Mouse (Mus musculus) brain, embryonic 14.5 days (tissue): ENCODE data around the gene Sema3d. TPM values are rescaled to one million over a fixed set of nuclear protein-coding genes. Genes with fewer than 3 reads are reported as not detected.
A peak's percentile ranks its signal among the peaks of the same experiment; 100 is the strongest.

Source experiments
- DNase-seq: peaks from one replicate; pipeline ENCODE4 v3.0.0-alpha.2; 2011; ENCODE audit warnings: low read depth
- CTCF ChIP-seq: fragments of 200-500 bp; IDR thresholded peaks from 2 replicates; pipeline ENCODE4 v1.5.1; 2012; ENCODE audit warnings: inconsistent platforms, mild to moderate bottlenecking, moderate library complexity, borderline replicate concordance; ENCODE audit not compliant: insufficient read depth, insufficient read length; ENCODE audit errors: extremely low read depth
- POLR2A ChIP-seq: fragments of 200-500 bp; IDR thresholded peaks from 2 replicates; pipeline ENCODE4 v1.6.1; 2012; ENCODE audit warnings: mild to moderate bottlenecking, inconsistent platforms, borderline replicate concordance; ENCODE audit not compliant: poor library complexity, insufficient read depth, insufficient read length, severe bottlenecking; ENCODE audit errors: extremely low read depth
- polyA plus RNA-seq: library from polyadenylated mRNA; depleted of rRNA; stranded (reverse); fragments of >200 nt; gene quantifications from 2 replicates; pipeline ENCODE4 v1.2.3, GENCODE M21; 2012

The Sema3d gene
- polyA plus RNA-seq, 1 experiment = 1.7 TPM

DNA sequence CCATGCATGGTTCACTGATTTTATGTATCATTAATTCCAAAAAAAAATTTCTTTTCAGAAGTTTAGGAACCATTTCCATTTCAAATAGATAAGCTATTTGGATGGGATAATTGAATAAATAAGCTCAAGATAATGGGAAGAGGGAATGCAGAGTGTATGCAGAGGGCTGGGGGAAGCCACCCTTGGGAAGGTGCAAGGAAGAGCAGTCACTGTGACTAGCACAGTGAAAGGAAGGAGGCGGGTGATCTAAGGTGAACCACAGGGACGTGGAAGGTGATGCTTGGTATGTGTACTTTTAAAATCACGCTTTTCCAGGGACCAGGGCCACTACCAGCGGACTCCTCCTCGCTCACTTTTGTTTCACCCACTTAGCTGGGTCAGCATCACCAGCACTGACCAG, 115.9 kb downstream of the Sema3d start:
- DNase-seq = no peak
- TF ChIP-seq CTCF (no peak), POLR2A (no peak)

DNA sequence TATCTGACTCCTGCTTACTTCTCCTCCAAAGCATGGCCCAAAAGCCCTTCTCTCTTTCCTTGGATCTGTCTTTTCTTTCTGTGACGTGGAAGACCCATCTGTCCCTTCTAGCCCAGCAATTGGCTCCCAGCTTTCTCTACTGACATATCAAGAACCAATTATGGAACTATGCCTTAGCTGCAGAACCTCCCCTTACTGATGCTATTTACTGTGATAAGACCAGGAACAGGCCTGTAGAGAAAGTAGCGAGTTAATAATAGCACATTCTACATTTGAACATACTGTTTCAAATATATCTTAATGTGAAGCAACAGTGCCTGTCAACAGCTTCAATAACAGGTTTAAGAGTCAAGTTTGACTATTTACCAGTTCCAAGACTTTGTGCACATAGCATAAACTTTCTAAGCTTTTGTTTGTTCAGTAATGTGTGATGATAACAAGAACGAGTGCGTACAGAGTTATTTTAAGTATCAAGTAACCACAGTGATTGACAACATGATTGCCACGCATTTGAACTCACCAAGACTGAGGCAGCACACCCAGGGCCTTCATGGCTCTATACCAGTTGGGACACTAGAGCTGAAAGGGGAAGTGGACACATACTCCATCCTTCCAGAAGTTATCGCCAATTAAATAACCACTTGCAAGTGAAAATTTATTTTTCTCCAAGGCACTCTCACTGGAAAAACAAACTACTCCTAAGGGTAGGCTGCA, 116.8 kb downstream of the Sema3d start:
- TF ChIP-seq POLR2A = no peak
- no peak for TF ChIP-seq CTCF
- no peak for DNase-seq

- TF ChIP-seq POLR2A = no peak
- TF ChIP-seq CTCF = no peak
- DNase-seq = no peak
These were observed 129.3 kb downstream of the Sema3d start for GRCm38 (mm10) chr5:12512471-12512870.

- no peak for DNase-seq
- TF ChIP-seq POLR2A = no peak
- no peak for TF ChIP-seq CTCF
These were observed 132.1 kb downstream of the Sema3d start for GRCm38 (mm10) chr5:12515283-12515682.

- TF ChIP-seq CTCF (no peak), POLR2A (no peak)
- peak; percentile 62 for DNase-seq
These were observed 142.1 kb downstream of the Sema3d start for GRCm38 (mm10) chr5:12525235-12525767.

- no peak for DNase-seq
- TF ChIP-seq POLR2A (no peak), CTCF (no peak)
These were observed 145.4 kb downstream of the Sema3d start for GRCm38 (mm10) chr5:12528596-12528995.

DNA sequence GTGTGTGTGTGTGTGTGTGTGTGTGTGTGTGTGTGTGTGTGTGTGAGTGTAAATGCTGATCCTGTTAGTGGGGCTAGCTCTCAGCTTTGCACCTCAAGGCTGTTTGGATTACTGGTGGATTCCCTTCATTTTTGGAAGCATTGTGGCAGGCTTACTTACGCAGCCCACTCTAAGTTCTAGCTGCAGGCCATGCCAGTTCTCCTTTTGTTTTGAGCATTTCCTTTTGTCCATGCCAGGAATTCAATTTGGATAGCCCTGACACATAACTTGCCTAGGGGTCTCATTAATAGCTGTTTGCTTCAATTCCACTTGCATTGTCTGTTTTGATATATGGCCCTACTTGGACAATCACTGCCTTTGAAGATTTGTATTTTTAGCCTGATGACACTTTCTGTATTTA, 146.6 kb downstream of the Sema3d start:
- peak; percentile 83 for DNase-seq
- TF ChIP-seq CTCF (no peak), POLR2A (no peak)

- TF ChIP-seq POLR2A = no peak
- TF ChIP-seq CTCF = peak; percentile 59; the same call in 1 of the 2 replicates
- peak; percentile 88 for DNase-seq
These were observed 158.1 kb downstream of the Sema3d start for GRCm38 (mm10) chr5:12541268-12541667.

DNA sequence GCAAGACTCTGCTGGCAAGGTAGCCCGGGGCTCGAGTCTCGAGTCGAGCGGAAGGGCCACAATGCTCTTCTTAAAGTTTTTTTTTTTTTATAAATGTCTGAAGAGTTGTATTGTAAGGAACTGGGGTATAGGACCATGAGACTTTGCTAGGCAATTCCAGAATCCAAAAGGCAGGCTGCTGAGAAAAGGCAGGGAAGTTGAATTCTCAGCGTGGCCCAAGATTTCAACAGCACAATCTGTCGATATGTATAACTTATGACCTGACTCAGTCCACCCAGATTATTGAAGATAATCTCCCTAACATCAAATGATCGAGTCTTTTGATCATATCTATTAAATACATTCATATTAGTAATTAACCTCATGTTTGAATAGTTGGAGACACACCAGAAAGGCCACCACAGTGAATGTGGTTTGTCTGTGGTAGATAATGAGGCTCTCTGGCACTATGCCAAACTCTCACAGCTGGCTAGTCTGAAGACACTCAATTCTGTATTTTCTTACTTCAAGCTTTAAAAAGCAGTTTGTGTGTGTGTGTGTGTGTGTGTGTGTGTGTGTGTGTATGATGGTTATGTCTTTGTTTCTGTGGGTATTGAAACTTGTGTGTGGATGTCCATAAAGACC, 166.0 kb downstream of the Sema3d start:
- peak; percentile 78 for DNase-seq
- TF ChIP-seq CTCF (no peak), POLR2A (no peak)

GRCm38 (mm10) chr5:12555401-12555800, 172.2 kb downstream of the Sema3d start:
- TF ChIP-seq POLR2A (no peak), CTCF (no peak)
- no peak for DNase-seq

- TF ChIP-seq CTCF (peak; percentile 48; the same call in 1 of the 2 replicates), POLR2A (no peak)
These were observed 174.7 kb downstream of the Sema3d start for GRCm38 (mm10) chr5:12557889-12558288.

GRCm38 (mm10) chr5:12561740-12562139, 178.6 kb downstream of the Sema3d start:
- DNase-seq = no peak
- TF ChIP-seq CTCF (no peak), POLR2A (no peak)

More at GRCm38 (mm10) chr5:12557889-12558288, 174.7 kb downstream of the Sema3d start:
- DNase-seq = peak; percentile 57

DNA sequence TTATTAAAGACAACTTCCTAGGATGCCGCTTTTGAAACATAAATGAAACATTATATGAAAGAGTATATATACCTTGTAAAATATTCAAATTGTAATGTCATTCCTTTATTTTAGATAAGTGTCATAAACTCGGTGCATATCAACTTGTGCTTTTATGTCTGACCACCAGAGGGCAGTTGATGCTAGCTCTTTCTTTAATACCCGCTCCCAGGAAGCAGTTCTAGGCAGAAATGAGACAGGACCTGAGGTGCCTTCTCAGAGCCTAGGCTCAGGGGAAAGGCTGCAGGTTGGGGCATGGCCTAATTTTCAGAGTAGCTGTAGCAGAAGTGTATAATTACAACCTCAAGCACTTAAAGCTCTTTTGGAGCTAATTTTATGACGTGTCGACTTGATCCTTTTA, 179.0 kb downstream of the Sema3d start:
- TF ChIP-seq POLR2A = no peak
- peak; percentile 66; the same call in 1 of the 2 replicates for TF ChIP-seq CTCF
- peak; percentile 87 for DNase-seq
